Mouse (Mus musculus) kidney, adult 2 months (tissue): Measurements from ENCODE around the gene Fhl1. TPM values are rescaled to one million over a fixed set of nuclear protein-coding genes. Genes with fewer than 3 reads are reported as not detected.
A peak's percentile ranks its signal among the peaks of the same experiment; 100 is the strongest.

Experiments used
- DNase-seq: peaks from one replicate; pipeline ENCODE4 v3.0.0; 2021
- H3K27ac ChIP-seq: fragments of 200-500 bp; 2 replicates; pipeline ENCODE4 v1.5.1; 2012; ENCODE audit warnings: low read depth, low read length, control low read depth, inconsistent platforms; ENCODE audit not compliant: insufficient read depth
- H3K27me3 ChIP-seq: fragments of 200-500 bp; replicated peaks from 2 replicates; pipeline ENCODE4 v1.6.1; 2012; ENCODE audit warnings: mild to moderate bottlenecking, moderate library complexity, low read length, inconsistent platforms; ENCODE audit not compliant: control insufficient read depth, insufficient read depth
- H3K36me3 ChIP-seq: fragments of 200-500 bp; 2 replicates; pipeline ENCODE4 v1.6.1; 2012; ENCODE audit warnings: mild to moderate bottlenecking, moderate library complexity, low read length, inconsistent platforms; ENCODE audit not compliant: control insufficient read depth, insufficient read depth
- H3K4me1 ChIP-seq: fragments of 200-500 bp; 2 replicates; pipeline ENCODE4 v1.6.1; 2011; ENCODE audit warnings: low read length; ENCODE audit not compliant: control insufficient read depth, insufficient read depth
- H3K4me3 ChIP-seq: fragments of 200-500 bp; 2 replicates; pipeline ENCODE4 v1.5.1; 2011; ENCODE audit warnings: mild to moderate bottlenecking, low read depth, low read length, control low read depth; ENCODE audit not compliant: insufficient read depth
- CTCF ChIP-seq: fragments of 200-500 bp; conservative IDR thresholded peaks from 2 replicates; pipeline ENCODE4 v1.5.1; 2011; ENCODE audit warnings: low read depth, mild to moderate bottlenecking, control low read depth, low read length, moderate library complexity, mixed read lengths; ENCODE audit not compliant: insufficient read depth, insufficient read length
- POLR2A ChIP-seq: fragments of 200-500 bp; IDR thresholded peaks from one replicate; pipeline ENCODE4 v1.6.1; 2011; ENCODE audit warnings: low read depth, low read length, control low read depth
- WGBS: fragments of 180-500 bp; shearing (Covaris S2); methylation state at CpG from one replicate; pipeline ENCODE4 v1.1.7; 2018; 5-methylcytosine and 5-hydroxymethylcytosine counted together
- polyA plus RNA-seq: library from polyadenylated mRNA; depleted of rRNA; stranded (reverse); fragments of >200 nt; gene quantifications from 2 replicates; pipeline ENCODE4 v1.2.3, GENCODE M21; 2012

The Fhl1 gene
- polyA plus RNA-seq, 1 experiment = 165 TPM

DNA sequence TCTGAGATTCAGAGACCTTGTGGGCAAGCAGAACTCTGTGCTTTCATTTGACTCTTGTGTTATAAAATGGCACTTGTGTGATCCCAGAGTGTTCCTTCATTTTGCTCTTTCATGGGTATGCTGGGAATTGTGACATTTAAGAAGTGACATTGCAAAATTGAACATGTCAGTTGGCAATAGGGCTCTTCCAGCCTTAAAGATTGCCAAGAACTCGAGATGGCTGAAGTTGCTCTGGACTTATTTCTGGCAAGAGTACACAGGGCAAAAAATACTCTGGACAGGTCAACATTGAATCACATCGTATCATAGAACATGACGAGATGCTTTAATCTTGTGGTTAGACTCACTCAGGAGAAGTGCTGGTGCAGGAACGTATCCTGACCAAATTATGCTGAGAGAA, 41.7 kb downstream of the Fhl1 start:
- WGBS = 70% methylated on average over 4 of the region's 4 CpGs
- no peak for TF ChIP-seq POLR2A
- no peak for TF ChIP-seq CTCF
- Histone ChIP-seq H3K27ac (no peak overlapping the region), H3K4me1 (peaks cover 4% of the 10 kb centered on the region), H3K4me3 (no peak overlapping the region), H3K36me3 (no peaks in the 10 kb centered on the region), H3K27me3 (no peaks in the 10 kb centered on the region)
- DNase-seq = no peak

GRCm38 (mm10) chrX:56786281-56787061, 54.9 kb downstream of the Fhl1 start:
- Histone ChIP-seq H3K27me3 (no peaks in the 10 kb centered on the region), H3K4me3 (no peak overlapping the region), H3K27ac (no peak overlapping the region), H3K36me3 (no peaks in the 10 kb centered on the region), H3K4me1 (no peaks in the 10 kb centered on the region; the same call in 1 of the 2 replicates)
- DNase-seq = peak; percentile 65
- TF ChIP-seq CTCF (no peak), POLR2A (no peak)
- 61% methylated on average over 6 of the region's 6 CpGs for WGBS

GRCm38 (mm10) chrX:56787486-56787885, 55.9 kb downstream of the Fhl1 start:
- 38% methylated on average over 3 of the region's 3 CpGs for WGBS
- peak; percentile 60 for DNase-seq
- H3K4me3 ChIP-seq = no peak overlapping the region
- H3K27me3 ChIP-seq = no peaks in the 10 kb centered on the region
- no peak overlapping the region for H3K27ac ChIP-seq
- H3K4me1 ChIP-seq = no peaks in the 10 kb centered on the region; the same call in 1 of the 2 replicates
- no peak for TF ChIP-seq CTCF
- TF ChIP-seq POLR2A = no peak
- no peaks in the 10 kb centered on the region for H3K36me3 ChIP-seq

DNA sequence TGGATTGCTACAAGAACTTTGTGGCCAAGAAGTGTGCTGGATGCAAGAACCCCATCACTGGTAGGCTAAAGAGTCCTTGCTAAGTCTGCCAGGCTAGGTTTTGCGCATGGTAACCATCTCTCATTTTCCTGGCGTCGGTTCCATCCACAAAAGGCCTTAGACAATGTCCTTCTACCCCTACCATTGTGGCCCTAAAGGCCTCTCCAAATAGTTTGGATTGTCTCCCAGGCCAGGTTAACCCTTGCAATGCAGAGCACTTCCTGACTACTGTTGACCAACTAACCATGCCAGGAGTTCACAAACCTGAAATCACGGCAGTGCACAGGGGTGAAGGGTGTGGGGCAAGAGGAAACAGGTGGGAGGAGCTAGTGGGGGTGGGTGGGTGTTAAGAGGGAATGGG, 59.0 kb downstream of the Fhl1 start:
- no peaks in the 10 kb centered on the region; the same call in 1 of the 2 replicates for H3K36me3 ChIP-seq
- no peaks in the 10 kb centered on the region for H3K27me3 ChIP-seq
- no peak overlapping the region for H3K4me3 ChIP-seq
- H3K4me1 ChIP-seq = no peaks in the 10 kb centered on the region; the same call in 1 of the 2 replicates
- DNase-seq = no peak
- 68% methylated on average over 4 of the region's 4 CpGs for WGBS
- TF ChIP-seq CTCF (no peak), POLR2A (no peak)
- no peak overlapping the region for H3K27ac ChIP-seq

- TF ChIP-seq POLR2A = no peak
- peak; percentile 61 for TF ChIP-seq CTCF
Measured at GRCm38 (mm10) chrX:56791268-56791667, 59.7 kb downstream of the Fhl1 start.

DNA sequence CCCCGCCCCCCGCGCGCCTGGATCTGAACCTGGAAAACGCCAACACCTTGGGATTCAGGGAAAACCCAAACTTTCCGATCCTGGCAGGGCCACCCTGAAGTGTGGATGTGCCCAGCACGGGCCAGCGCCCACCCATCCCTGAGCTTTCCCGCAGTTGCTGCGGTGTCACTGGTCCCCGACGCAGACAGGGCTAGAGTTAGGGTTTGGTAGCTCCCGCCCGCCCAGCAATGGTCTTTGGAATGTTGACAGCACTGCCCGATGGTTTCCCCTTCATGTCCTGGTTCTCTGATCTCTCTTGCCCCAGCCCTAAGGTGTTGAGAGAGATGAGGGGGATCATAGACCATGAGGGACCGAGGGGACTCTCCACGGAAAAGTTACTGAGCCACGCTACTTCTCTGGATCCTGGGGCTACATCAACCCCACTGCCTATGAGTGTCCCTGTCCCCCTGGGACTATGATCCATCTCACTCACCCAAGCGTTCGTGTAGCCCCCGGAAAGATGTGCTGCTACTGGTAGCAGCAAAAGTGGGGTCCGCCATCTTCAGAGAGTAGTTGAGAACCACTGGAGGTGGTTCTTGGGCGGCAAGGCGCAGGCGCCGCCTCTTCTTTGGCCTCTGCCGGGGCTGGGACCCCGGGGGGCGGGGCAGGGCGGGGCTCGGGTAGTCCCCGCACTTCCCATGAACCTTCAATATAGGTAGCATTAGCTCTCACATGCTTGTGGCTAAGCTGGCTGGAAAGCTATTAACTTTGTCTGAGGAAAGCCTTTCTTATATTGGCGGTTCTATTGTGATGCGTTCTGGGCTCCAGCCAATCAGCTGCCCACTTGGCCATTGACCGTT, 90.4 kb downstream of the Fhl1 start, which contains the start of gene Map7d3:
Gene Map7d3, minus strand, starts transcription at position 562 of the 839 bp plus-strand sequence.
- DNase-seq = peak; percentile 2
- TF ChIP-seq CTCF = no peak
- TF ChIP-seq POLR2A = no peak
- H3K36me3 ChIP-seq = no peaks in the 10 kb centered on the region
- WGBS = 4% methylated on average over 35 of the region's 35 CpGs
- H3K27me3 ChIP-seq = no peaks in the 10 kb centered on the region
- H3K4me3 ChIP-seq = peak within 1 kb of the TSS; percentile 80
- no peak within 1 kb of the TSS for H3K27ac ChIP-seq
- no peaks in the 10 kb centered on the region for H3K4me1 ChIP-seq

More at GRCm38 (mm10) chrX:56791268-56791667, 59.7 kb downstream of the Fhl1 start:
- DNase-seq = peak; percentile 50
- no peaks in the 10 kb centered on the region; the same call in 1 of the 2 replicates for H3K4me1 ChIP-seq
- H3K27ac ChIP-seq = no peak overlapping the region
- WGBS = 34% methylated on average over 15 of the region's 15 CpGs
- H3K27me3 ChIP-seq = no peaks in the 10 kb centered on the region
- no peak overlapping the region for H3K4me3 ChIP-seq
- no peaks in the 10 kb centered on the region; the same call in 1 of the 2 replicates for H3K36me3 ChIP-seq

DNA sequence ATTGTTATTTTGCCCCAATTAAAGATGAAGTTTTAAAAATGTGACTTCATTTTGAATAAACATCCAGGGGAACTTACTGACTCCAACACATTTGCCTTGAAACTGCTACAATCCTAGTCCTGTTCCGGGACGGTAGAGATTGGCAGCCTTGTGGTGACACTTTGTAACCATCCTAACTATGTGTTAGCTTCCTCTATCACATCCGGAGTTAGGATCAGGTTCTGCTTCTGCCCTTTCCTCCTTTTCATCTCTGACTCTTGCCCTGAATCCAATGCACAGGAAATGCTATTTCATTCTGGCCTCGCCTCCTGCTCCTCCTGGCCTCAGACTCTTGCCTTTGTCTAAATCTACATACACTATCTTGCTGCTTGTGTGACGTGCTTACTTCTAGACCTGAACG, 95.9 kb downstream of the Fhl1 start:
- Histone ChIP-seq H3K27me3 (no peaks in the 10 kb centered on the region), H3K4me1 (no peaks in the 10 kb centered on the region), H3K27ac (no peak overlapping the region), H3K4me3 (no peak overlapping the region), H3K36me3 (no peaks in the 10 kb centered on the region)
- DNase-seq = no peak
- 67% methylated on average over 6 of the region's 6 CpGs for WGBS
- TF ChIP-seq POLR2A (no peak), CTCF (no peak)
